Mouse (Mus musculus) urinary bladder, postnatal 14 days (tissue): ENCODE data around the gene Ikzf4.

Source experiments
- DNase-seq: peaks from one replicate; pipeline ENCODE4 v3.0.0; 2021; ENCODE audit warnings: low spot score

Gene Ikzf4

DNA sequence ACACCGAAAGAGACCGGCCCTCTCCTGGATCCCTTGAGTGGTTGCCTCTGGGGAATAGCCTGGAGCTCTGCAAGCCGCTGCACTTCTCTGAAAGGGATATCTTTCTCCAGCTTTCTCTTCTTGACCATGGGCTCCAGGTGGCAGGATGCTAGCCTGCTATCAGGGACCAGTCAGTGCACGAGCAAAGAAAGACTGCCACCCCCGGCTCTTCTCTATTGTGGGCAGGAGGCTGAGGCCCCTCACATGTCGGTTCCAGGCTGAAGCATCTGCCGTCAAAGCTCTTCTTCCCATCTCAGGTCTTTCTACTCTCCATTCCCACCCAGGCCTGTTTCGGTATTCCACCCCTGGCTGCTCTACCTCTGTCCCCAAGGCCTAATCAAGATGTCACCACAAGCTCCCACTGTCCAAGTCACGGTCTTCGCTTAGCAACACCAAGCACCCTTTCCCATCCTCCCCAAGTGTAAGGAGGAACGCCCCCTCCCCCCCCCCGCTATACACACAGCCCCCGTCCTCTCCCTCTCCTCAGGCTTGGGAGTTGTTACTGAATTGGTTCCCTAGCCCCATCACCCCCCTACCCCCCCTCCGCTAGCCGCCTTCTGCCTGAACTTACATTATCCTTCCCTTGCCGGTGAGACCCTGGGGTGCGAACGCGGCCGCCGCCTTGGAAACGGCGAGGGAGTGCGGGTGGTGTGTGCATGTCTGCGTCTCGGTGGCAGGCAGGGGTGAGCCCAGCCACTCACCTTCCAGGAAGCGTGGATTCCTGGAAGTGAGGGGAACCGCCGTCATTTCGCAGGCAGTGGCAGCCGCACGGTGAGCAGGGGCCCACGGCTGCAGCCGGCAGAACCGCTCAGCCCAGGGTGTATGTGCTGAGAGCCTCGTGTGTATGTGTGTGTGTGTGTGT is at the start of gene Ikzf4:
TSS of gene Ikzf4 (minus strand) at position 881 of the 901 bp plus-strand sequence.
- DNase-seq, result peak; percentile 41

DNA sequence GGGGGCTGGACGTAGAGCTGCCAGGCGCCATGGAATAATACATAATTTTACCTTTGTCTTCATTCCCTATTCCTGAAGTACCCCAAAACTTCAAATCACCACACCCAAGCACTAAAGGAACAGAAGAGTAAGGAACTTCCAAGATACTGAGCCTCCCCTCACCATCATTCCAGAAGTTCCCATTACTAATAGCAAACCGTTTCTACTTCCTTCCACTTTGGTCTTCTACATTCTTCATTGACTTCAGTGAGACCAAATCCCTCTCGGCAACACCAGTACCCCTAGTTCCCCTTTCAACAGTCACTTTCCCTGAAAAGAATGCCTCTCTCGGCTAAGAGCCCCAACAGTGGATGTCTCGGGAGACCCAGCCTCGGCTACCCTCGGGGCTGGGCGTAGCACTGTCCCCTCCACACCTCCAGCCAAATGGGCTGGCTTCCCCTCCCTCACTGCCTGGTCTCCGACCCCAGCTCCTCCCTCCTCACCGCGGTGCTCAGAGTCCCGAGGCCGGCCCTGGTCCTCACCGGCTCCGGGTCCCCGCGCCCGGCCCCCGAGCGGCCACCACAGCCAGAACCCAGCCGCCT is 49.7 kb upstream of the Ikzf4 start:
- no peak for DNase-seq

DNA sequence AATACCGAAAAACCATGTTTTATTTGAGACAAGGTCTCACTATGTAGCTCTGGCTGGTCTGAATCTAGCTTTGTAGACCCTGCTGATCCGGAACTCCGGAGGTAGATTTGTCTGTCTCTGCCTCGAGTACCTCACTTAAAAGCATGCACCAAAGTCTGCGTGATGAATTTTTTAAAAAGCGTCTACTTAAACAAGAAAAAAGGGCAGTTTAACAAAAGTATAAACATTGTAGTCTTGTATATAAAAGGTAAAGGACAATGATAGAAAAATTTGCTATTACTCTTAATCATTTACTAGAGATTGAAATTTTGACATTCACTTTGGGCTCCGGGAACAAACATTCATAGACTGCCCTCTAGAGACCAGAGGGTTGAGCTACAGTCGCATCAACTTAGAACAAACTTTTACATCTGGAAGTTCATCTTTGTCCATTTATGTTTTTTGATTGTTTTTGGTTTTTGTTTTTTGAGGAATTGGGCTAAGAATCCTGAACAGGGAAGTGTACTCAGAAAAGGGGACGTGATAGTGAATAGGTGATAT is 28.7 kb upstream of the Ikzf4 start:
- DNase-seq, result no peak

- DNase-seq, result peak; percentile 79
These were observed 28.1 kb upstream of the Ikzf4 start, which contains the start of gene Suox for GRCm38 (mm10) chr10:128673763-128674468. Suox (minus strand) TSS chr10:128674073.

DNA sequence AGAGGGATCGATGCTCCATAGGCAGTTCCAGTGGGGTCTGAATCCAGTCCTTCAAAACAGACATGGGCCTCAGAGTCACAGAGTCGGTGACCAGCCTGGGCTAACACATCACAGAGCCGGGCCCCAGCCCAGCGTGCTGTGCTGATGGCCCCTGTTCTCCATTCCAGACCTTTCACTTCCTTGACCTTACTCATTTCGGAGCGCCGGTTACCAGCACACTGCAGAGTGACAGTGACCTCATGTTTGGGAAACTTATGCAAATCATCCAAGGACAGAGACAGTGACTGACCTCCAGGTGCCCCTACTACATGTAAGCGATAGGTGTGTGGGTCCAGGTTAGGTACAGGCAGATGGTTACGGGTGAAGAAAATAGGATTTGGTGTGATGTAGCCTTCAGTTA is 25.4 kb upstream of the Ikzf4 start:
- DNase-seq, result no peak

- peak; percentile 74 for DNase-seq
These were observed 23.2 kb upstream of the Ikzf4 start for GRCm38 (mm10) chr10:128668790-128669672.

- no peak for DNase-seq
These were observed 20.0 kb upstream of the Ikzf4 start for GRCm38 (mm10) chr10:128665806-128666205.

DNA sequence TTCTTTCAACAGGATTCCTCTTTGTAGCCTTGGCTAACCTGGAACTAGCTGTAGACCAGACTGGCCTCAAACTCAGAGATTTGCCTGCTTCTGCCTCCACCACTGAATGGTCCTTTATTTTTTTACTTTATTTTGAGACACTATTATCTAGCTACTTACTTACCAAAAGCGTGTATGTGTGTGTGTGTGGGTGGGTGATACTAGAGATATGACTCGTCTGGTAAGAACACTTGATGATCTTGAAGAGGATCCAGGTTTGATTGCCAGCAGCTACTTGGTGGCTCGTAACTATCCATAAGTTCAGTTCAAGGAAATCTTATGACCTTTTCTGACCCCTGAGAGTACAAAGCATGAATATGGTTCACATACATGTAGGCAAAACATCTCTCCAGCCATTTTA is 19.5 kb upstream of the Ikzf4 start:
- DNase-seq, result no peak

DNA sequence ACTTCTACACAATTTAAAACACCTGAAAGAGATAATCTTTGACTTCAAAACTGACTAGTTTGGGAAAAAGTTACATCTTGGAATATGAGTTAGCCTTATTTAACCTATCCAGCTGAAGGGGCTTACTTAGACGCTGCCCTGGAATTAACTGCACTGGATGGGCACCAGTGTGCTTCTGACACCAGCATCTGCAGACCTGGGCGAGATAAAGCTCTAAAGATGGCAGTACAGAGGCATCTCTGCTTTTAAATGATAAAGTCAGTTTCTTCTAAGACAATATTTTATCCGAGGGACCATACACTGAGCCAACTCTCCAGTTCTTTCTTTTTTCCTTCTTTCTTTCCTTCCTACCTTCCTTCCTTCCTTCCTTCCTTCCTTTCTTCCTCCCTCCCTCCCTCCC is 19.0 kb upstream of the Ikzf4 start:
- DNase-seq, result no peak

DNA sequence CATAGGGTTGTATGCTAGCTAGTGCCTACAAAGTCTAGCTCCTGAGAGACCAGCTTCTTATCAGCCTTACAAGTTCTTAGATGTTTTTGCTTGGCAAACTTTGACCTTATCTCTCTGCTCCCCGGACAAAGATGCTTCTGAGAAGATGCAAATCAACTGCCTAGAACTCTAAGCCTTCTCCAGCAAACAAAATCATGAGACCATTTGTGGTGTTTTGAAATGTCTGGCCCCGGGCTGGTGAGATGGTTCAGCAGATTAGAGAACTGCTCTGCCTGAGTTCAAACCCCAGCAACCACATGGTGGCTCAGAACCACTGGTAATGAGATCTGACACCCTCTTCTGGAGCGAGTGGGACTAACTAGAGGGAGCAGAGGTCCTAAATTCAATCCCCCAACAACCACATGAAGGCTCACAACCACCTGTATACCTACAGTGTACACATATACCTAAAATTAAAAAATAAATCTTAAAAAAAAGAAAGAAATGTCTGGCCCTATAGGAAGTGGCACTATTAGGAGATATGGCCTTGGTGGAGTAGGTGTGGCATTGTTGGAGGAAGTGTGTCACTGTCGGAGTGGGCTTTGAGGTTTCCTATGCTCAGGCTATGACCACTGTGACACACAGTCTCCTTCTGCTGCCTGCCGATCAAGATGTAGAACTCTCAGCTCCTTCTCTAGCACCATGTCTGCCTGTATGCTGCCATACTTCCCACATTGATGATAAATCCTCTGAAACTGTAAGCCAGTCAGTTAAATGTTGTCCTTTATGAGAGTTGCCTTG is 17.8 kb upstream of the Ikzf4 start:
- DNase-seq, result no peak

DNA sequence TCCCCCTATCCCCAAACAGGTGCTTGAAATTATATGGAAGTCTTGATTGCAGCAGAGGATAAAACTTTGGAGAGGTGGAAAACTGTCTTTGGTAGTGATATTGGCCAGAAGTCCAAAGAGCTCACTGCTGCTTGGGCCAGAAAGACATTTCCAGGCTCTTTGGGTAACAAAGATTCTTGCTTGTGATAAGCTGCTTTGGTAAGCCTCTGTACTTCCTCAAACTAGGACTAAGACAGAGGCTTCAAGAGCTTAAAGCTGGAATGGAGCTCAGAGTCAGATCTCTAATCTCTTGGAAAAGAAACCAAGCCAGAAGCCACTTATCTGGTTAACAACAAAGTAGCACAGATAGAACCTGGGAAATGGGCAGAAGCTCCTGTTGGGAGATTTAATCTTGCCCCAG is 16.7 kb upstream of the Ikzf4 start:
- DNase-seq, result no peak

- DNase-seq, result no peak
These were observed 13.7 kb upstream of the Ikzf4 start for GRCm38 (mm10) chr10:128659490-128659889.

DNA sequence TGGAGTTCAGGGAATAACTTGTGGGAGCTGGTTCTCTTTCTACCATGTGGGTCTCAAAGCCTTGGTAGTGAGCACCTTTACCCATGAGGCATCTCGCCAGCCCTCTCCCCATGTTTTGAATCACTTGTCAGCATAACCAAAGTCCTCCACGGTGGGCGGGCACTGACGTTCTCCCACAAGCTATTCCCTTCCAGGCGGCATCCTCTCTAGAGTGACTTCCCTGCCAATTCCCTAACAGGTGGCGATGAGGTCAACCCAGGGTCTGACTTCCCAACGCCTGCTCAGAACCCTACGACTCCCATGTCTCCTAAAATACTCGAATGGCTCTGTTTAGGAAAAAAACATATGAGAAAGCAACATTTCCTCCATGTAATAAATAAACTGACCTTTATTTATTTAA is 12.1 kb upstream of the Ikzf4 start:
- no peak for DNase-seq

GRCm38 (mm10) chr10:128656731-128657130 is 10.9 kb upstream of the Ikzf4 start:
- DNase-seq, result no peak

DNA sequence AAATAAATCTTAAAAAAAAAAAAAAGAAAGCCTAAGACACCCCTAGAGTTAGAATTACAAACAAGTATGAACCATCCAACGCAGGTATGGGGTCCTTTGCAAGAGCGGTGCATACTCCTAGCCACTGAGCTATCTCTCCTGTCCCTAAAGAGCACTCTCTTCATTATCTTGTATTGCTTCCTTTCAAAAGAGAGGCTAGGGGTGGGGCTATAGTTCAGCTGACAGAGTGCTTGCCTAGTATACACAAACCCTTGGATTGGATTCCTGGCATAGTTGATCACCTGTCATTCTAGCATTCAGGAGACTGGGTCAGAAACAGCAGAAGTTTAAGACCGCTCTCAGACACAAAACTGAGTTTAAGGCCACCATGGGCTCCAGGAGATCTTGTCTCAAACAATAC is 9.5 kb upstream of the Ikzf4 start:
- DNase-seq, result no peak

DNA sequence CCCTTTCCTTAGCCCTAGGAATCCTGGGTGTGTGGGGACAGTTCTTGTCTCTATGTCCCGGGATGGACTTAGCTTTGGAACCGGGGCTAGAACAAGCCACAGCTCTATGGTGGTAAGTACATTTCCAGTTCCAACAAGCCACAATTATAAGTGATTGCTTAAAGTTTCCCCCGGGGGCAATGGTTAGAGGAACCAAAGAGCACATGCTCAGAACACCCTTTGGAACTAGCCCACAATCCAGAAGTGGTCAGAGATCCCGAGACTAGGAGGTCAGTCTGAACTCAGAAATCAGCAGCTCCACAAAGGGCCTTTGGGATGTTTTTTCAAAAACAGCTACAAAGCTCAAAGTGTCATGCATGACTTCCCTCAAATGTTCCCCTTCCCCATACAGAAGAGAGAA is 8.1 kb upstream of the Ikzf4 start:
- no peak for DNase-seq

GRCm38 (mm10) chr10:128646139-128647089 is 623 bp upstream of the Ikzf4 start:
- no peak for DNase-seq

- DNase-seq, result no peak
These were observed 3.0 kb downstream of the Ikzf4 start for GRCm38 (mm10) chr10:128642749-128643148.

DNA sequence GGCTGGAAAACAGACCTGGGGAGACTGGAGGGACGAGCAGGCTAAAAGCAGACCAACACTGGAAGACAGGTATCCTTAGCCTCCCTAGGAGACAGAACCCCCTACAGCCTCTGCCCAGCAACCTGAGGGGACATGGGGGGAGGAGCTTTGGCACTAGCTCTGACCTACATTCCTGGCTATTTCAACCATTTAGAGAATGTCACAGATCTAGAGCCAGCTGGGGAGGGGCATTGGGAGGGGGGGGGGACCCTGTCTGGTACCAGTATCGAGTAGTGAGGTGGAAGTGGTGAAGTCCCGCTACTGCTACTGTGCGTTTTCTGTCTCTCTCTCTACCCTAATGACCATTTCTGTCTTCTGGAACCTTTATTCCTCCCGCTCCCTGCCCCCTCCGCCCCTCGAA is 3.9 kb downstream of the Ikzf4 start:
- no peak for DNase-seq

- no peak for DNase-seq
These were observed 4.9 kb downstream of the Ikzf4 start for GRCm38 (mm10) chr10:128640891-128641290.
